Mouse (Mus musculus): ENCODE results near the gene Dgcr8.

GRCm38 (mm10) chr16:18258221-18258620 is 30.8 kb downstream of the Dgcr8 start, which contains the start of gene Gm49776:
- TF ChIP-seq CTCF (IDR thresholded peaks at IDR 0.05; ENCODE audit: borderline replicate concordance, extremely low read depth, insufficient read depth, insufficient read length): no peak
- TF ChIP-seq POLR2A (IDR thresholded peaks at IDR 0.05; ENCODE audit: borderline replicate concordance, extremely low read depth, insufficient read depth, insufficient read length, poor library complexity, severe bottlenecking): no peak

Data from brain, embryonic 14.5 days (tissue).